Mouse (Mus musculus): ENCODE results near the gene Zfp354b. TPM values are rescaled to one million over a fixed set of nuclear protein-coding genes. Genes with fewer than 3 reads are reported as not detected.

The Zfp354b gene
- 1 to 10 TPM; 1.7 to 4.7 (median 3.3) TPM for total RNA-seq (2022)

GRCm38 (mm10) chr11:50931451-50931866 lies at the start of gene Zfp354b:
Gene Zfp354b, minus strand, starts transcription at chr11:50931633.
- DNase-seq: peak; percentile 79

- peak; percentile 13 for DNase-seq
Observed at GRCm38 (mm10) chr11:50977216-50977615, 45.8 kb upstream of the Zfp354b start.

- DNase-seq: no peak
Observed at GRCm38 (mm10) chr11:50966230-50966629, 34.8 kb upstream of the Zfp354b start, which contains the start of gene Olfr1378. Gene Olfr1378, plus strand, starts transcription at chr11:50966530.

GRCm38 (mm10) chr11:50964886-50965285 lies 33.5 kb upstream of the Zfp354b start:
- DNase-seq: no peak

- no peak for DNase-seq
Observed at GRCm38 (mm10) chr11:50953665-50954064, 22.2 kb upstream of the Zfp354b start, which contains the start of gene Prop1. Gene Prop1, minus strand, starts transcription at chr11:50953765.

- DNase-seq: no peak
Observed at GRCm38 (mm10) chr11:50952290-50952689, 20.9 kb upstream of the Zfp354b start.

- no peak for DNase-seq
Observed at GRCm38 (mm10) chr11:50943506-50943905, 12.1 kb upstream of the Zfp354b start, which contains the start of gene 4933414I15Rik. Gene 4933414I15Rik, minus strand, starts transcription at chr11:50943765.

- no peak for DNase-seq
Observed at GRCm38 (mm10) chr11:50942386-50942785, 11.0 kb upstream of the Zfp354b start.

GRCm38 (mm10) chr11:50939621-50940366 lies 8.4 kb upstream of the Zfp354b start:
- no peak for DNase-seq

- no peak for DNase-seq
Observed at GRCm38 (mm10) chr11:50938435-50938834, 7.0 kb upstream of the Zfp354b start.

- no peak for DNase-seq
Observed at GRCm38 (mm10) chr11:50932040-50932439, 607 bp upstream of the Zfp354b start.

GRCm38 (mm10) chr11:50931021-50931420 lies 412 bp downstream of the Zfp354b start:
- DNase-seq: peak; percentile 13

GRCm38 (mm10) chr11:50930469-50931014 lies 891 bp downstream of the Zfp354b start:
- DNase-seq: no peak

GRCm38 (mm10) chr11:50915671-50916320 lies 15.6 kb downstream of the Zfp354b start, which contains the start of gene Zfp2:
Gene Zfp2, minus strand, starts transcription at chr11:50916165.
- peak; percentile 87 for DNase-seq

- DNase-seq: no peak
Observed at GRCm38 (mm10) chr11:50914461-50914860, 17.0 kb downstream of the Zfp354b start.

GRCm38 (mm10) chr11:50913301-50913700 lies 18.1 kb downstream of the Zfp354b start:
- peak; percentile 19 for DNase-seq

- no peak for DNase-seq
Observed at GRCm38 (mm10) chr11:50908136-50908535, 23.3 kb downstream of the Zfp354b start.

- no peak for DNase-seq
Observed at GRCm38 (mm10) chr11:50897359-50897758, 34.1 kb downstream of the Zfp354b start.

GRCm38 (mm10) chr11:50892441-50892840 lies 39.0 kb downstream of the Zfp354b start:
- DNase-seq: no peak

GRCm38 (mm10) chr11:50887390-50888128 lies 43.9 kb downstream of the Zfp354b start, which contains the start of gene Zfp454:
Gene Zfp454, minus strand, starts transcription at chr11:50887651.
- DNase-seq: peak; percentile 91

GRCm38 (mm10) chr11:50886933-50887293 lies 44.5 kb downstream of the Zfp354b start:
- no peak for DNase-seq

- DNase-seq: peak; percentile 49
Observed at GRCm38 (mm10) chr11:50886231-50886932, 45.1 kb downstream of the Zfp354b start.

All from adrenal gland, adult 8-10 months (tissue).